Mouse (Mus musculus) embryonic stem cell, embryonic (primary cell): ENCODE data around the gene Tmem132a.

Experiments
- CTCF ChIA-PET, 4 experiments: fragments of 300-600 bp in 2 of 4; fragments of 350-600 bp in 2 of 4; sonication (Branson Sonifier 250); formaldehyde crosslinking; loops; one replicate each; lab custom pipeline; 2022; ENCODE audit warnings: inconsistent platforms in 2 of 4; lab: Charles Lee
- POLR2A ChIA-PET, 4 experiments: fragments of 300-600 bp in 2 of 4; fragments of 350-600 bp in 2 of 4; sonication (Branson Sonifier 250); formaldehyde crosslinking; loops; one replicate each; lab custom pipeline; 2022; ENCODE audit warnings: antibody characterized with exemption in 4 of 4, inconsistent platforms in 1 of 4; lab: Charles Lee

Gene Tmem132a

DNA sequence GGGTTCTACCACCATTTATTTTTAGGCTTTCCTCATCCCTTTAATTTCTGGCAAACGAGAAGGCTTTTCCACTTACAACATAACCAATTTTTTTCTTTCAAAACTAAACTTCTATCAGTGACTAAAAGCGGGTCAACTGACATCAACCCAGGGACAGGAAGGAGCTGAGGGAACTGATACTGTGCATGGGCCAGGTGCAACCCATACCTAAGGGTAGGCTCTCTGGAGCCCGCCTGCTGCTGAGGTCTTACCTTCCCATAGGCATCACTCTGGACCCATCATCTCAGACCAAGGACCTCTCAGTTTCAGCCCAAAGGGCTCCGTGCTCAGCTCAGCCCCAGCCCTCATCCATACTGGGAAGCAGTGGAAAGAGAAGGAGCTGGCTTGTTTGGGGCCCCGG lies 41.4 kb downstream of the Tmem132a start:
- POLR2A ChIA-PET, result interaction anchor here in 1 of 4 experiments (0.8 kb wide), 1 partner anchor 119 kb away, joined by 3 read pairs; no protein-coding TSS in a partner anchor
- CTCF ChIA-PET, result interaction anchor here in 1 of 4 experiments (0.8 kb wide), 1 partner anchor 150 kb away, joined by 4 read pairs; no protein-coding TSS in a partner anchor

DNA sequence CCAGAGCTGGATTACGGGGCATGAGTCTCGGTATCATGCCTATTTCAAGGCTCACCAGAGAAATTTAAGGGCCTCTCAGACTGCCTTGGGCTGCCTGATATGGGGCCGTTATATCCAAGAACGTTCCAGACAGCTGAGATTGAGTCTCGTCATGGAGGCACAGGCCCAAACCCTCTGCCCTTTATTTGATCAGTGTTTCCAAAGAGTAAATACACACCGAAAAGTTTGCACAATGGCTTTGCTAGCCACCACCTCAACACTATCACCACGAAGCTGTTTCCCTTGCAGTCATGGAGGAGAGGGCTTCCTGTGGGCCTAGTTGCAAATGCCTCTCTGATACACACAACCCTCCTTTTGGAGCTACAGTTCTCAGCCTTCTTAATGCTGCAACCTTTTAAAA lies 45.7 kb downstream of the Tmem132a start:
- POLR2A ChIA-PET, result interaction anchor here in 1 of 4 experiments (0.6 kb wide), 1 partner anchor 57 kb away, joined by 3 read pairs; no protein-coding TSS in a partner anchor
- CTCF ChIA-PET, result no interaction called here

DNA sequence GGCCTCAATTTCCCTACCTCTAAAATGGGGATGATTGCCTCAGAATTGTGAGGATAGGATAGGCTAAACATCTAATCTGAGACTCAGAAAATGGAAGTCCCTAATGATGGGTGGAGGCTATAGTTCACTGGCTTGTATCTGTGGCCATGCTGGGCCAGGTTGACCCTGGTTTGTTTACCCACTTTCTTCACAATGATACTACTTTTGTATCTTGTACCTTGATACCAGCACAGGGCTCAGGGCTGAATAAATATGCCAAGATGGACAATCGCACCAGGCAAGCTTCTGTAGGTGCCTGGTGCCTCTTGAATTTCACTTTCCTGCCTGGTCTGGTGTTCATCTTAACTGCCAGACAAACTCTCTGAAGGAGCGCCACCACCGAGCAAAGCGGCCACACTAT lies 47.2 kb downstream of the Tmem132a start:
- CTCF ChIA-PET, result interaction anchor here in 2 of 4 experiments (0.6 to 1.6 kb wide), 2 partner anchors 157 kb away, joined by 3 to 4 read pairs; no protein-coding TSS in a partner anchor
- POLR2A ChIA-PET, result interaction anchor here in 2 of 4 experiments (0.5 to 1.6 kb wide), 3 partner anchors 23 to 59 kb away, joined by 3 read pairs; no protein-coding TSS in a partner anchor

DNA sequence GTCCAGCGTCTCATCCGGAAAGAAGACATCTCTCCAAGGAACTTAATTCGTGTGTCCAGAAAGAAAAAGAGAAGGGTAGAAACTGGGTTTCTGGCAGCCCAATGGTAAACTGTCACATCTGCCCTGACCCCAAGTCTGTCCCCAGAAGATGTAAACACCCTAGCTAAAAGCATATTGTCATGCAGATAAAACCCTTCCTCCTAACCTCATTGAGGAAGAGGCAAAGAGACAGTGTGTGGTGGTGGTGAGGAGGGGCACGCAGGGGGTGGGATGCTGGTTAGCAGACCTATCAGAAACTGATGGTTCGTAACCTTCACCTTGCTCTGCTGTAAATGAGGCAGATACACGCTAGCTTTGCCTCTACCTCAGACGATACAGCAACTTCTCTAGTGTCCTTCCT lies 48.4 kb downstream of the Tmem132a start:
- POLR2A ChIA-PET, result interaction anchor here in 3 of 4 experiments (0.9 to 1.6 kb wide), 6 partner anchors 12 to 544 kb away, joined by 3 to 4 read pairs (median 3); no protein-coding TSS in a partner anchor

DNA sequence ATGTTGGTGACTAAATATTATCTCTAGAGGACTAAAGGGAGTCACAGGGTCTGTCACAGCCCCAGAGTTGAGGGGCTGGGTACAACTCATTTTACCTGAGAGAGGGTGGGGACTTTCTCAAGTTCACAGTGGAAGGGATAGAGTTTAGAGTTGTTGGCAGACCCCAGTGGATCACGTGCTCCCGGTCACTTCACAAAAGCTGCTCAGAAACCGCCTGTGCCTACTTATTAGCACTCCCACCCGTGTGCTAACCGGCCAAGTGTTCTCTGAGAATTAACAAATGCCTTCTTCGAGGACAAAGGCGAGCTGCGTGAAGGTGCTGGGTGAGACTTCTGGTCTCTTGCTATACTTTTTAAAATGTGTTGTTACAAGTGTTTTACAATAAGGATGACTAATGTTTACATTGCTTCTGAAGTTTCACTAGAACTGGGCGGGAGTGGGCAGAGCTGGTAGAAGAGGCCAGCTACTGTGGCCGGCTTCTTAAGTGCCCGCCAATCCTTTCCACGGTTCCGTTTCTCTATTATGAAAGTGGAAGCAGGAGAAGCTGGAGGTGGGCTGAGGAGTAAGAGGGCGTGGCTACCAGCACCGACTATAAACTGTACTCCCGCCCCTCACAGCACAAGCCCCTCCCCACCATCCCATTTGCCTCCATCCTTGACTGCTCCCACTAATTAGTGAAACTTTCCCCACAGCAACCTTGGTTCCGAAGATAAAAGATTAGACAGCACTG lies 51.4 kb downstream of the Tmem132a start:
- POLR2A ChIA-PET, result interaction anchor here in 2 of 4 experiments (0.6 to 1.8 kb wide), 3 partner anchors 12 to 123 kb away, joined by 3 to 7 read pairs (median 3); no protein-coding TSS in a partner anchor
- CTCF ChIA-PET, result interaction anchor here in 2 of 4 experiments (0.5 to 0.8 kb wide), 3 partner anchors 51 to 462 kb away, joined by 3 to 14 read pairs (median 4); partner anchors contain the start of gene Tmem132a (in 1 of the 2)

More for the DNA sequence above, 48.4 kb downstream of the Tmem132a start:
- CTCF ChIA-PET, result interaction anchor here in 1 of 4 experiments (1.6 kb wide), 2 partner anchors 13 to 158 kb away, joined by 3 to 4 read pairs; no protein-coding TSS in a partner anchor

DNA sequence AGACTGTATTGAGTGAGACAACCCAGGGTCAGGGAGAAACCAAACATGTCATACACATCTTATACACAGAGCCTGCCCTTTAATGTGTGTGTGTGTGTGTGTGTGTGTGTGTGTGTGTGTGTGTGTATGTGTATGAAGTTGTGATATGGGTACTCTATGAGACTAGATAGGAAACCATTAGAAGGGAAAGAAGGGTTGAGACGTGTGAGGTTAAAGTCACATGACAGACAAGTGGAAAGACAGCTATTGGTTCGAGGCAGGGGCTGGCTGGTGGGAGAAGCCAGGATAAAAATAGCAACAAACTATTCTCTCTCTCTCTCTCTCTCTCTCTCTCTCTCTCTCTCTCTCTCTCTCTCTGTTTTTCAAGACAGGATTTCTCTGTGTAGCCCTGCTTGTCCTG lies 53.3 kb downstream of the Tmem132a start:
- ChIA-PET POLR2A (interaction anchor here in 1 of 4 experiments (1.1 kb wide), 1 partner anchor 17 kb away, joined by 3 read pairs; no protein-coding TSS in a partner anchor), CTCF (no interaction called here)

DNA sequence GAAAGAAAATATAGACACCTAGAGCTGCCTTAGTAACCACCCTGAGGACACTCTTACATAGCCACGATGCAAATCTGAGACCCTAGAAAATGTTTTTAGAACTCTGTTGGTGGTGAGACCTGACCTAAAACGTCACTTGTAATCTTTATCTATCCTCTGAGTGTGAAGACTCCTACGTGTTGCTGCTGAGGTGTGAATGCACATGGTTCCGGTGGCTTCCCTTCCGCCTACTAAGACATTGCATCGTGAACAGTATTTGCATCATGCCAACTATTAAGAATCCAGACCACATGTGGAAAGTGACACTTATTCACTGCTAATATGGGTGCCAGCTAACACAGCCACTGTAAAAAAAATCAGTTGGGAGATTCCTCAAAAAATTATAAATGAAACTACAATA lies 53.9 kb downstream of the Tmem132a start:
- CTCF ChIA-PET, result no interaction called here
- POLR2A ChIA-PET, result interaction anchor here in 1 of 4 experiments (1.1 kb wide), 1 partner anchor 17 kb away, joined by 3 read pairs; no protein-coding TSS in a partner anchor

DNA sequence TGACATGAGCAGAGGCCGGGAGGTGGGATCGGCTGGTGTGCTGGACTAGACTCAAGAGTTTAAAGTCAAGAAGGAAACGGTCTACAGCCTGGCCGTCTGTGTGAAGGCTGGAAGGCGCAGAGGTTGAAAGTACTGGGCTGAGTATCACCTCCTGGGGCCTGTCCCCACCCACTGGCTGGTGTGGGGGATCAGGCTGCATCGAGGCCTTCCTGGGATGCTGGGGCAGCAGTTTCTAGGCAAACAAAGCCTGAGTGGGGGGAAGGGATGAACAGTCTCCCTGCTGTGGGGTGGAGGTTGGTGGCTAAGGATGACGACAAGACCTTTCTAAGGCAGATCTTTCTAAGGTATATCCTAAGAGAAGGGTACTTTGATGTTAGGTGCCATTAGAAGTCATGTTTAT lies 55.8 kb downstream of the Tmem132a start:
- POLR2A ChIA-PET, result no interaction called here
- CTCF ChIA-PET, result no interaction called here

DNA sequence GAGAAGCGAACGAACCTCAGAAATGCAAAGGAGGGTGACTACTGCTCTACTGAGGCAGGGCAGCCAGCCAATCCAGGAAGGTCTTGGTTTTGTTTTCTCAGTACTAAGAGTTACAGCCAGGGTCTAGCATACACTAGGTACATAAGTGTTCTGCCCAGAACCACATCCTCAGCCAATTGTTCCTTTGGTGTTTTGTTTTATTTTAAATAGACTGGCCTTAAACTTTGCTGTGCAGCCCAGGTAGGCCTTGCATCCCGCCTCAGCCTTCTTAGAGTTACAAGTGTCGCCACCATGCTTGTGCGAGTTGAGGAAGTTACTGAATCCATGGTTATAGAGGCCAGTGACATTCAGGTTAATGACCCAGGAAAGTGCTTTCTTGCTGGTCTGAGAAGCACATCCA lies 56.7 kb downstream of the Tmem132a start:
- ChIA-PET POLR2A (interaction anchor here in 1 of 4 experiments (1.1 kb wide), 1 partner anchor 121 kb away, joined by 3 read pairs; no protein-coding TSS in a partner anchor), CTCF (no interaction called here)

DNA sequence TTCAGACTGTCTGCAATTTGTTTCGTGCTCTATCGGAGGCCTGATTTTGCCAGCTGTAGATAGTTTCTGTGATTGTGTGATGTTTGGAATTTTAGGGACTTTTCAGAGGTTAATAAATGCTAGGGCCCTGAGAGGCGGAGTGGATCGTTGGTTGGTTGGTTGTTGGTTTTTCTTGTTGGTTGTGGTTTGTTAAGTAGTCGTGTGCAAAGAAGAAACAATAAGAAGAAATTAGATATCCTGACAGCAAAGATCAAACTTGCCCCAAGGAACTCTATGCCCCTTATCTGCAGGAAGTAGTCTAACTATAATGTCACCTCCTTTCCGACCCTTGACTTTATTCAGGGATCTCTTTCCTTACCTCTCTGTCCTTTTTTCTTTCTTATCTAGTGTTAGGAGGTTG lies 58.3 kb downstream of the Tmem132a start:
- ChIA-PET CTCF (no interaction called here), POLR2A (no interaction called here)

DNA sequence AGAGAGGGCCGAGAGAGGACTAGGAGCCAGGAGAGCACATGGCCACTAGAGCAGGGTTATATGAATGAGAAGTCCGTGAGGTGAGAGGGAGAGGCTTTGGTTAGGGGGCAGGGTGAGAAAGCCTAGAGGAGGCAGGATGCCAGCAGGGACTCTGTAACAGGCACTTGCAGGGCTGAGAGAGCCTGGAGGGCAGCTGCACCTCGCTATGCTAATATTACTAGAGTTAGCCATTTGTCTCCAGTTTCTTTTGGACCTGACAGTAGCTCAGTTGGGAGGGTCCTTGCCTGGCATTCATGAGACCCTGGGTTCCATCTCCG lies 59.6 kb downstream of the Tmem132a start:
- POLR2A ChIA-PET, result interaction anchor here in 1 of 4 experiments (1.1 kb wide), 1 partner anchor 25 kb away, joined by 3 read pairs; no protein-coding TSS in a partner anchor
- CTCF ChIA-PET, result no interaction called here

DNA sequence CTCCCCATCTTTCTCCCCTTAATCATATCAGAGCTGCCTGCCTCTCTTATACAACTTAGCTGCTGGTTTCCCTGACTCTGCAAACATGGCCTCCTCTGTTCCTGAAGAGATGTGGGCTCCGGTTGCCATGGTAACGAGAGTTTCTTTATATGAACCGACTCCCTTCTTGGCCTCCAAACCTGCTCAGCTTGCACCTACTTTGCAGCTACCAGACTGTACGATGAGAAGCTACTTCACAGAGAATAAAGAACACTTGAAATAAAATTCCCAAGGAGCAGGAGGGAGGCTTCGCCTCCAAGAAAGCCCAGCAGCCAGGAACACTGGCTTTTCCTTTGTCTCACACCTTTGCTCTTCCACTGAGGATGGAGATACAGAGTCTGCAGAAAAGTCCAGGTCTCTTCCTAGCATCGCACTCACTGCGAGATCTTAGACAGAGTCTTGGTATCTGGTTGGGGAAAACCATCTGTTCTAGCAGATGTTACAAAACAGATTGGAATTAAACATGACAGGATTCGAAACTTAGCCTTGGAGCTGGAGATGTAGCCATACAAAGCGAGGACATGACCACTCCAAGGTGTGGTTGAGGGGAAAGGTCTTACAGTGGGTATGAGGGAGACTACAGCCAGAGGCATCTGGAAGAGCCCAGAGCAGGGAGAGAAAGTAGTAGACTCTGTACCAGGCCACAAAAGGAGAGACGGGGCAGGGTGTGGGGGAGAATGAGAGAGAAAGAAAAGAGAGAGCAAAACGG lies 60.1 kb downstream of the Tmem132a start:
- CTCF ChIA-PET, result no interaction called here
- POLR2A ChIA-PET, result interaction anchor here in 1 of 4 experiments (0.5 to 1.1 kb wide), 2 partner anchors 26 to 226 kb away, joined by 3 read pairs; no protein-coding TSS in a partner anchor

DNA sequence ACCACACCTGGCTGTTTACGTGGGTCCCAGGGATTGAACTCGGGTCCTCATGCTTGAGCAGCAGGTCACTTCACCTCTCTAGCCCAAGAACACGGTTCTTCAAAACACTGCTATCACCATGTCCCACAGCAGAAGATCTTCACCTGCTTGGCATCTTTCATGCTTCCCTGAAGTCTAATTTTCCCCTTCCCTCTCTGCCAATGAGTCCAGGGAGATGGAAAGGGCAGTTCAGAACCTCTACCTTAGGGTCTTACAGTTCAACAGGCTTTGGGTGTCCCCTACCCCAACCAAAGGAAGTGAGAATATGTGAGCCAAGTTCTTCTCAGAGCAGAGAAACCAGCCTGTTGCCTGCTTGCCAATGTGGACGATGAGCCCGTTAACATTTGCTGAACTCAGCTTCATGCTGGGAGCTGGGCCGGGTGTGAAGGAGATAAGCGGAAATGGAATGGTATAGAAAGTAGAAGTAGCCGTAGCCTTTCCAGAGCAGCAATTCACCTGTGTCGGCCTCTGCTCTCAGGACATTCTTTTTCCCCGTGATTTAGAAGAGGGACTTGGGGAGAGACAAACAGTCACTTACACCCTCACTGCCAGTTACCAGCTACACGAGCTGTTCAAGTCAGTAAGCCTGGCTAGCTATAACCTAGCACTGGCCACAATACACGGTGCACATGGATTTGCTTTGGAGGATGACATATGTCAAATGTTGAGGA lies 61.1 kb downstream of the Tmem132a start:
- POLR2A ChIA-PET, result interaction anchor here in 1 of 4 experiments (0.5 kb wide), 1 partner anchor 225 kb away, joined by 3 read pairs; no protein-coding TSS in a partner anchor
- CTCF ChIA-PET, result no interaction called here
